Comparison of ENCODE assay signal across 14 mouse cellular contexts in genomic region chr16:5186234-5186633, GRCm38 (mm10). TPM values are rescaled to one million over a fixed set of nuclear protein-coding genes. Genes with fewer than 3 reads are reported as not detected.
DNase-seq lines count a peak whose midpoint lies in the region; ATAC-seq lines count a peak whose summit lies in the region.
"Had no signal": no experiment of that assay in that cellular context is flagged by ENCODE, and none has a peak within 500 bp of the region (broad histone marks: within the 10 kb centered on the region; RNA-seq: fewer than 3 reads in every experiment).

No protein-coding gene starts in this region.

- no peaks in the 10 kb centered on the region for H3K9me3 ChIP-seq in heart, embryonic 16.5 days (replicated peaks; ENCODE audit: control insufficient read depth, low read length)
- H3K9me3 ChIP-seq in hindbrain, embryonic 12.5 days (replicated peaks), result no peaks in the 10 kb centered on the region
- H3K9me3 ChIP-seq: forebrain, embryonic 12.5 days; hindbrain, embryonic 10.5 days; limb, embryonic 12.5 days; lung, embryonic 15.5 days; midbrain, embryonic 13.5 days had no signal

- no peak overlapping the region for H3K4me3 ChIP-seq in heart, embryonic 16.5 days (ENCODE audit: low read length)
- H3K4me3 ChIP-seq in hindbrain, embryonic 12.5 days, result no peak overlapping the region
- H3K4me3 ChIP-seq: forebrain, embryonic 12.5 days; hindbrain, embryonic 10.5 days; limb, embryonic 12.5 days; lung, embryonic 15.5 days; midbrain, embryonic 13.5 days had no signal

- H3K4me2 ChIP-seq in heart, embryonic 16.5 days (ENCODE audit: low read depth, low read length), result no peak overlapping the region
- H3K4me2 ChIP-seq in hindbrain, embryonic 12.5 days (replicated peaks), result no peak overlapping the region
- H3K4me2 ChIP-seq: forebrain, embryonic 12.5 days; limb, embryonic 12.5 days; lung, embryonic 15.5 days; midbrain, embryonic 13.5 days had no signal

- ATAC-seq in heart, embryonic 16.5 days (replicated peaks; ENCODE audit: extremely low read depth, insufficient read depth, low FRiP score), result peak; percentile 55; the same call in 1 of the 2 replicates
- ATAC-seq in hindbrain, embryonic 12.5 days (ENCODE audit: low FRiP score), result no peak
- ATAC-seq: midbrain, embryonic 13.5 days had no signal

- no peaks in the 10 kb centered on the region; the same call in 1 of the 2 replicates for H3K4me1 ChIP-seq in heart, embryonic 16.5 days (ENCODE audit: control insufficient read depth, insufficient read depth, low read length)
- H3K4me1 ChIP-seq in hindbrain, embryonic 12.5 days, result no peaks in the 10 kb centered on the region
- H3K4me1 ChIP-seq: forebrain, embryonic 12.5 days; limb, embryonic 12.5 days; lung, embryonic 15.5 days; midbrain, embryonic 13.5 days had no signal

- H3K27ac ChIP-seq in heart, embryonic 16.5 days (ENCODE audit: low read length), result no peak overlapping the region
- H3K27ac ChIP-seq in hindbrain, embryonic 12.5 days, result no peak overlapping the region
- H3K27ac ChIP-seq: forebrain, embryonic 12.5 days; hindbrain, embryonic 10.5 days; limb, embryonic 12.5 days; lung, embryonic 15.5 days; midbrain, embryonic 13.5 days had no signal

- no peaks in the 10 kb centered on the region for H3K36me3 ChIP-seq in heart, embryonic 16.5 days (ENCODE audit: control insufficient read depth, insufficient read depth)
- no peaks in the 10 kb centered on the region for H3K36me3 ChIP-seq in hindbrain, embryonic 12.5 days
- H3K36me3 ChIP-seq: forebrain, embryonic 12.5 days; hindbrain, embryonic 10.5 days; limb, embryonic 12.5 days; lung, embryonic 15.5 days; midbrain, embryonic 13.5 days had no signal

- DNase-seq in gastrocnemius, adult 18-20 months (ENCODE audit: low spot score), result peak; percentile 67
- no peak for DNase-seq in gastrocnemius, postnatal 36 days
- peak; percentile 22 for DNase-seq in NIH3T3 (ENCODE audit: low read depth)
- peak; percentile 83 for DNase-seq in cerebellum, adult 9-10 months
- DNase-seq in thymus, postnatal 25 days, result no peak
- no peak for DNase-seq in thymus, postnatal 36 days

- H3K27me3 ChIP-seq in heart, embryonic 16.5 days (ENCODE audit: control insufficient read depth, insufficient read depth, low read length), result peaks cover 3% of the 10 kb centered on the region; the same call in 1 of the 2 replicates
- peaks cover 3% of the 10 kb centered on the region for H3K27me3 ChIP-seq in hindbrain, embryonic 12.5 days
- H3K27me3 ChIP-seq: limb, embryonic 12.5 days; lung, embryonic 15.5 days; midbrain, embryonic 13.5 days had no signal

- H3K9ac ChIP-seq in heart, embryonic 16.5 days (ENCODE audit: low read length), result no peak overlapping the region
- no peak overlapping the region for H3K9ac ChIP-seq in hindbrain, embryonic 12.5 days
- H3K9ac ChIP-seq: forebrain, embryonic 12.5 days; limb, embryonic 12.5 days; lung, embryonic 15.5 days; midbrain, embryonic 13.5 days had no signal

- intact Hi-C loops in gastrocnemius, postnatal 36 days (cut with DNase I), result no loop called here

- WGBS in heart, embryonic 16.5 days, result 45% methylated on average over 7 of the region's 7 CpGs
- WGBS in hindbrain, embryonic 12.5 days, result 78% methylated on average over 7 of the region's 7 CpGs

RNA-seq across cellular contexts. Expression of gene Nagpa, which starts 17.6 kb away (rescaled TPM):
- 1 to 10 TPM; 6.9 TPM for total RNA-seq in gastrocnemius, adult 18-20 months (2021)
- 1 to 10 TPM; 6.5 to 6.7 TPM for total RNA-seq in gastrocnemius, postnatal 36 days (2021)
- polyA plus RNA-seq in heart, embryonic 16.5 days (2015; fragmentation: Nextera tagmentation; extraction: Ambion mirVana), result 17.7 and 18.1 TPM in 2 replicates
- polyA plus RNA-seq in hindbrain, embryonic 12.5 days (2016; fragmentation: Nextera tagmentation; extraction: Ambion mirVana), result 12.9 and 14.1 TPM in 2 replicates

RNA-seq across cellular contexts. Expression of gene AU021092, which starts 35.9 kb away (rescaled TPM):
- total RNA-seq in gastrocnemius, adult 18-20 months (2021), result 1 to 10 TPM; 2.6 to 3.8 TPM
- total RNA-seq in gastrocnemius, postnatal 36 days (2021), result 1 to 10 TPM; 3.7 to 4.5 TPM
- 7.2 and 12.9 TPM in 2 replicates for polyA plus RNA-seq in heart, embryonic 16.5 days (2015; fragmentation: Nextera tagmentation; extraction: Ambion mirVana)
- 5.8 and 6.3 TPM in 2 replicates for polyA plus RNA-seq in hindbrain, embryonic 12.5 days (2016; fragmentation: Nextera tagmentation; extraction: Ambion mirVana)

RNA-seq across cellular contexts. Expression of gene Sec14l5, which starts 39.3 kb away (rescaled TPM):
- 10 to 100 TPM; 10.9 to 12.9 TPM for total RNA-seq in gastrocnemius, adult 18-20 months (2021)
- 10 to 100 TPM in 1 of 2 experiments, 1 to 10 TPM in 1; 9.5 to 10.3 TPM for total RNA-seq in gastrocnemius, postnatal 36 days (2021)
- polyA plus RNA-seq in heart, embryonic 16.5 days (2015; fragmentation: Nextera tagmentation; extraction: Ambion mirVana), result 0.08 and 0.14 TPM in 2 replicates
- 1.1 and 1.4 TPM in 2 replicates for polyA plus RNA-seq in hindbrain, embryonic 12.5 days (2016; fragmentation: Nextera tagmentation; extraction: Ambion mirVana)
- polyA plus RNA-seq: kidney, embryonic 14.5 days had no signal

RNA-seq across cellular contexts. Expression of gene Alg1, which starts 47.2 kb away (rescaled TPM):
- 10 to 100 TPM in 1 of 2 experiments, 1 to 10 TPM in 1; 8.8 to 10.7 TPM for total RNA-seq in gastrocnemius, adult 18-20 months (2021)
- total RNA-seq in gastrocnemius, postnatal 36 days (2021), result 1 to 10 TPM; 8.6 to 9.8 TPM
- 29.0 and 30.3 TPM in 2 replicates for polyA plus RNA-seq in heart, embryonic 16.5 days (2015; fragmentation: Nextera tagmentation; extraction: Ambion mirVana)
- polyA plus RNA-seq in hindbrain, embryonic 12.5 days (2016; fragmentation: Nextera tagmentation; extraction: Ambion mirVana), result 29.9 and 32.7 TPM in 2 replicates

RNA-seq across cellular contexts. Expression of gene Ppl, which starts 54.0 kb away (rescaled TPM):
- 1 to 10 TPM; 3.1 to 3.6 TPM for total RNA-seq in gastrocnemius, adult 18-20 months (2021)
- 1 to 10 TPM; 2.0 to 2.9 TPM for total RNA-seq in gastrocnemius, postnatal 36 days (2021)
- 1.9 and 2.3 TPM in 2 replicates for polyA plus RNA-seq in heart, embryonic 16.5 days (2015; fragmentation: Nextera tagmentation; extraction: Ambion mirVana)
- polyA plus RNA-seq in hindbrain, embryonic 12.5 days (2016; fragmentation: Nextera tagmentation; extraction: Ambion mirVana), result 1.3 and 1.7 TPM in 2 replicates

Comparison
In these comparisons a context has a peak if more than half of its experiments do, and no peak if none do; other contexts are left out.
1. DNase-seq: peak in gastrocnemius, adult 18-20 months (single experiment), NIH3T3 (single experiment) and cerebellum, adult 9-10 months (single experiment); none in gastrocnemius, postnatal 36 days (0 of 2), thymus, postnatal 25 days (single experiment) and thymus, postnatal 36 days (0 of 2).